Comparison of ENCODE assay signal across 9 mouse cellular contexts in genomic region chr9:50443708-50444463, GRCm38 (mm10). TPM values are rescaled to one million over a fixed set of nuclear protein-coding genes. Genes with fewer than 3 reads are reported as not detected.
DNase-seq lines count a peak whose midpoint lies in the region; ATAC-seq and TF ChIP-seq lines count a peak whose summit lies in the region.
"Had no signal": no experiment of that assay in that cellular context is flagged by ENCODE, and none has a peak within 500 bp of the region (broad histone marks: within the 10 kb centered on the region; RNA-seq: fewer than 3 reads in every experiment).

No protein-coding gene starts in this region.

- peak; percentile 84 for DNase-seq in 3T3-L1 (ENCODE audit: low read depth, low spot score)
- DNase-seq in cerebellum, adult 11 months: peak; percentile 48
- peak; percentile 48 for DNase-seq in gastrocnemius, adult 2 months
- peak; percentile 88 for DNase-seq in kidney, postnatal 0 days (ENCODE audit: low spot score)
- DNase-seq in liver, embryonic 13.5 days: peak; percentile 20
- peak; percentile 53 for DNase-seq in neural tube, embryonic 11.5 days (ENCODE audit: low spot score)
- DNase-seq in yolk sac, embryonic 10.5 days (ENCODE audit: low spot score): peak; percentile 52

- no peaks in the 10 kb centered on the region for H3K36me3 ChIP-seq in E14TG2a.4 (ENCODE audit: insufficient read depth, low read length)
- H3K36me3 ChIP-seq in kidney, postnatal 0 days (ENCODE audit: insufficient read depth, low read length): no peaks in the 10 kb centered on the region
- no peaks in the 10 kb centered on the region for H3K36me3 ChIP-seq in liver, embryonic 13.5 days
- H3K36me3 ChIP-seq in neural tube, embryonic 11.5 days (ENCODE audit: control insufficient read depth, insufficient read depth, low read length): no peaks in the 10 kb centered on the region

- peaks cover 4% of the 10 kb centered on the region; the same call in 1 of the 2 replicates for H3K9me3 ChIP-seq in E14TG2a.4 (ENCODE audit: low read length)
- H3K9me3 ChIP-seq in kidney, postnatal 0 days (replicated peaks; ENCODE audit: low read length): no peaks in the 10 kb centered on the region
- H3K9me3 ChIP-seq in liver, embryonic 13.5 days (replicated peaks): no peaks in the 10 kb centered on the region
- no peaks in the 10 kb centered on the region for H3K9me3 ChIP-seq in neural tube, embryonic 11.5 days (ENCODE audit: control insufficient read depth, low read length)

- ATAC-seq in kidney, postnatal 0 days (replicated peaks; ENCODE audit: low FRiP score, low read depth): peak; percentile 57; the same call in 1 of the 2 replicates
- ATAC-seq in liver, embryonic 13.5 days (ENCODE audit: low read depth): no peak
- no peak for ATAC-seq in neural tube, embryonic 11.5 days (ENCODE audit: insufficient read depth, low FRiP score, low TSS enrichment)

- peak; percentile 84 for TF ChIP-seq CTCF in E14TG2a.4 (conservative IDR thresholded peaks at IDR 0.05; ENCODE audit: low read length)
- TF ChIP-seq CTCF in gastrocnemius, adult 2 months (IDR thresholded peaks at IDR 0.05): peak; percentile 89
- peak; percentile 96 for TF ChIP-seq CTCF in kidney, postnatal 0 days (IDR thresholded peaks at IDR 0.05; ENCODE audit: low read depth)

- no peak overlapping the region for H3K27ac ChIP-seq in gastrocnemius, adult 2 months
- no peak overlapping the region for H3K27ac ChIP-seq in kidney, postnatal 0 days
- no peak overlapping the region for H3K27ac ChIP-seq in liver, embryonic 13.5 days
- no peak overlapping the region for H3K27ac ChIP-seq in neural tube, embryonic 11.5 days (ENCODE audit: low read depth, low read length)

- H3K9ac ChIP-seq in kidney, postnatal 0 days (ENCODE audit: low read depth, low read length): no peak overlapping the region
- no peak overlapping the region for H3K9ac ChIP-seq in liver, embryonic 13.5 days
- no peak overlapping the region for H3K9ac ChIP-seq in neural tube, embryonic 11.5 days (ENCODE audit: low read length)

- WGBS in kidney, postnatal 0 days: 55% methylated on average over 23 of the region's 23 CpGs
- 51% methylated on average over 23 of the region's 23 CpGs for WGBS in liver, embryonic 13.5 days (ENCODE audit: insufficient replicate concordance)
- 62% methylated on average over 22 of the region's 23 CpGs for WGBS in neural tube, embryonic 11.5 days

- no peak overlapping the region for H3K4me2 ChIP-seq in kidney, postnatal 0 days (ENCODE audit: low read length)
- no peak overlapping the region for H3K4me2 ChIP-seq in liver, embryonic 13.5 days
- H3K4me2 ChIP-seq in neural tube, embryonic 11.5 days (ENCODE audit: low read depth): no peak overlapping the region

- 0 out of 2 replicates have a peak overlapping the region, but pooled peaks have one; percentile 11 for H3K4me3 ChIP-seq in E14TG2a.4 (replicated peaks; ENCODE audit: low read length)
- H3K4me3 ChIP-seq in gastrocnemius, adult 2 months: peak overlapping the region; percentile 54
- no peak overlapping the region for H3K4me3 ChIP-seq in kidney, postnatal 0 days (replicated peaks; ENCODE audit: low read depth, low read length)
- no peak overlapping the region for H3K4me3 ChIP-seq in liver, embryonic 13.5 days (replicated peaks)
- no peak overlapping the region for H3K4me3 ChIP-seq in neural tube, embryonic 11.5 days (ENCODE audit: low read depth, low read length)

- intact Hi-C loops in gastrocnemius, adult 2 months (cut with DNase I): loop anchor here (2.0 to 10.0 kb wide), 2 partner anchors 87 to 151 kb away; no protein-coding TSS in a partner anchor

- H3K4me1 ChIP-seq in E14TG2a.4 (replicated peaks; ENCODE audit: low read depth, low read length): peaks cover 30% of the 10 kb centered on the region
- H3K4me1 ChIP-seq in kidney, postnatal 0 days (replicated peaks; ENCODE audit: insufficient read depth, low read length): no peaks in the 10 kb centered on the region
- H3K4me1 ChIP-seq in liver, embryonic 13.5 days (replicated peaks): peaks cover 5% of the 10 kb centered on the region
- no peaks in the 10 kb centered on the region for H3K4me1 ChIP-seq in neural tube, embryonic 11.5 days (ENCODE audit: control insufficient read depth, insufficient read depth, low read length)

- peaks cover 24% of the 10 kb centered on the region for H3K27me3 ChIP-seq in E14TG2a.4 (ENCODE audit: insufficient read depth, low read length)
- no peaks in the 10 kb centered on the region for H3K27me3 ChIP-seq in kidney, postnatal 0 days (ENCODE audit: insufficient read depth, low read length)
- H3K27me3 ChIP-seq in liver, embryonic 13.5 days: no peaks in the 10 kb centered on the region
- no peaks in the 10 kb centered on the region for H3K27me3 ChIP-seq in neural tube, embryonic 11.5 days (ENCODE audit: control insufficient read depth, insufficient read depth, low read length)

RNA-seq across cellular contexts. Expression of gene Plet1, which starts 50.4 kb away (rescaled TPM):
- total RNA-seq in gastrocnemius, adult 2 months (2021): under 1 TPM in 1 of 2 experiments, not detected in 1; 0.36 TPM
- 53.4 and 54.5 TPM in 2 replicates for polyA plus RNA-seq in kidney, postnatal 0 days (2015; fragmentation: Nextera tagmentation; extraction: Ambion mirVana)
- polyA plus RNA-seq in liver, embryonic 13.5 days (2015; fragmentation: Nextera tagmentation; extraction: Ambion mirVana): 0.07 and 0.36 TPM in 2 replicates
- 0.49 and 0.51 TPM in 2 replicates for polyA plus RNA-seq in neural tube, embryonic 11.5 days (2014; fragmentation: Nextera tagmentation; extraction: Ambion mirVana)
- total RNA-seq: gastrocnemius, postnatal 4 days had no signal

Comparison
In these comparisons a context has a peak if more than half of its experiments do, and no peak if none do; other contexts are left out.
1. DNase-seq: peak in every context shown above with its lines; median percentile 88 in kidney, postnatal 0 days; 84 in 3T3-L1; 53 in neural tube, embryonic 11.5 days; 52 in yolk sac, embryonic 10.5 days; 48 in cerebellum, adult 11 months; 48 in gastrocnemius, adult 2 months; 20 in liver, embryonic 13.5 days.
2. H3K4me3 ChIP-seq: peak in E14TG2a.4 (single experiment) and gastrocnemius, adult 2 months (single experiment); none in kidney, postnatal 0 days (single experiment), liver, embryonic 13.5 days (single experiment) and neural tube, embryonic 11.5 days (single experiment).
3. RNA of gene Plet1, which starts 50.4 kb away (polyA plus RNA-seq): 53.4 to 54.5 TPM in kidney, postnatal 0 days; 0.49 to 0.51 TPM in neural tube, embryonic 11.5 days and 0.07 to 0.36 TPM in liver, embryonic 13.5 days; every median in the first group is over 10 times any median in the second.
4. Peak in every context shown above with its lines, with median percentiles within 50 percentile points of each other: CTCF ChIP-seq.